Mouse (Mus musculus): Measurements from ENCODE around the gene Prr14l.
"Not testable (repeated sequence)": the region's sequence is repeated elsewhere in the genome, so short reads cannot be mapped to it uniquely, and the experiment has no call there.

The Prr14l gene

GRCm38 (mm10) chr5:32853731-32854507 is at the start of gene Prr14l:
TSS of gene Prr14l (minus strand) at chr5:32854256.
- peak; percentile 99 for DNase-seq

GRCm38 (mm10) chr5:32886739-32887138 is 32.7 kb upstream of the Prr14l start:
- no peak for DNase-seq

GRCm38 (mm10) chr5:32872346-32872745 is 18.3 kb upstream of the Prr14l start:
- DNase-seq, result no peak

- no peak for DNase-seq
Observed at GRCm38 (mm10) chr5:32869389-32870024, 15.5 kb upstream of the Prr14l start.

- peak; percentile 97 for DNase-seq
Observed at GRCm38 (mm10) chr5:32863253-32864228, 9.5 kb upstream of the Prr14l start, which contains the start of gene Depdc5. TSS of gene Depdc5 (plus strand) at chr5:32863701.

GRCm38 (mm10) chr5:32862469-32863132 is 8.5 kb upstream of the Prr14l start:
- peak; percentile 52 for DNase-seq

- no peak for DNase-seq
Observed at GRCm38 (mm10) chr5:32861082-32861481, 7.0 kb upstream of the Prr14l start.

GRCm38 (mm10) chr5:32857781-32858220 is 3.7 kb upstream of the Prr14l start:
- DNase-seq, result peak; percentile 66

- not testable (repeated sequence) for DNase-seq
Observed at GRCm38 (mm10) chr5:32855274-32855673, 1.2 kb upstream of the Prr14l start.

GRCm38 (mm10) chr5:32854818-32855217 is 762 bp upstream of the Prr14l start:
- DNase-seq, result no peak

GRCm38 (mm10) chr5:32852026-32852425 is 2.0 kb downstream of the Prr14l start:
- no peak for DNase-seq

- not testable (repeated sequence) for DNase-seq
Observed at GRCm38 (mm10) chr5:32849580-32849979, 4.5 kb downstream of the Prr14l start.

GRCm38 (mm10) chr5:32849178-32849577 is 4.9 kb downstream of the Prr14l start:
- no peak for DNase-seq

GRCm38 (mm10) chr5:32840029-32840428 is 14.0 kb downstream of the Prr14l start:
- DNase-seq, result no peak

- DNase-seq, result no peak
Observed at GRCm38 (mm10) chr5:32836976-32837375, 17.1 kb downstream of the Prr14l start.

GRCm38 (mm10) chr5:32834497-32834896 is 19.6 kb downstream of the Prr14l start:
- no peak for DNase-seq

- no peak for DNase-seq
Observed at GRCm38 (mm10) chr5:32830054-32830453, 24.0 kb downstream of the Prr14l start.

- DNase-seq, result not testable (repeated sequence)
Observed at GRCm38 (mm10) chr5:32828766-32829165, 25.3 kb downstream of the Prr14l start.

GRCm38 (mm10) chr5:32827009-32827408 is 27.0 kb downstream of the Prr14l start, which contains the start of gene Gm20671:
TSS of gene Gm20671 (minus strand) at chr5:32827109.
- no peak for DNase-seq

- DNase-seq, result no peak
Observed at GRCm38 (mm10) chr5:32820471-32820870, 33.6 kb downstream of the Prr14l start.

- DNase-seq, result no peak
Observed at GRCm38 (mm10) chr5:32815396-32815795, 38.7 kb downstream of the Prr14l start.

GRCm38 (mm10) chr5:32786454-32786853 is 67.6 kb downstream of the Prr14l start:
- not testable (repeated sequence) for DNase-seq
